Mouse (Mus musculus): ENCODE measurements around the gene Fkbp15. TPM values are rescaled to one million over a fixed set of nuclear protein-coding genes. Genes with fewer than 3 reads are reported as not detected.

Fkbp15 gene
- polyA plus RNA-seq, 1 experiment from 2014 or later = 18.9 TPM

- no peak overlapping the region for H3K27ac ChIP-seq (ENCODE audit: low read length)
- H3K4me2 ChIP-seq (ENCODE audit: low read depth, low read length) = peak overlapping the region; percentile 87
- WGBS = 78% methylated on average over 1 of the region's 1 CpGs
- no peaks in the 10 kb centered on the region for H3K9me3 ChIP-seq (replicated peaks; ENCODE audit: control insufficient read depth, low read length)
- ATAC-seq (replicated peaks; ENCODE audit: extremely low read depth, insufficient read depth, low FRiP score) = no peak
- H3K4me1 ChIP-seq (ENCODE audit: control insufficient read depth, insufficient read depth, low read length) = peaks cover 15% of the 10 kb centered on the region
- H3K27me3 ChIP-seq (ENCODE audit: control insufficient read depth, insufficient read depth, low read length) = no peaks in the 10 kb centered on the region
- H3K9ac ChIP-seq (ENCODE audit: low read length) = peak overlapping the region; percentile 91
- H3K4me3 ChIP-seq (ENCODE audit: low read length) = peak overlapping the region; percentile 95
- peaks cover 5% of the 10 kb centered on the region; the same call in 1 of the 2 replicates for H3K36me3 ChIP-seq (ENCODE audit: control insufficient read depth, insufficient read depth)
Observed at GRCm38 (mm10) chr4:62361997-62362396, 1.6 kb upstream of the Fkbp15 start.

GRCm38 (mm10) chr4:62361571-62361970 lies 1.2 kb upstream of the Fkbp15 start:
- H3K36me3 ChIP-seq (ENCODE audit: control insufficient read depth, insufficient read depth) = peaks cover 7% of the 10 kb centered on the region; the same call in 1 of the 2 replicates
- no peaks in the 10 kb centered on the region for H3K9me3 ChIP-seq (replicated peaks; ENCODE audit: control insufficient read depth, low read length)
- 17% methylated on average over 6 of the region's 6 CpGs for WGBS
- peaks cover 15% of the 10 kb centered on the region for H3K4me1 ChIP-seq (ENCODE audit: control insufficient read depth, insufficient read depth, low read length)
- H3K4me2 ChIP-seq (ENCODE audit: low read depth, low read length) = peak overlapping the region; percentile 87
- H3K27ac ChIP-seq (ENCODE audit: low read length) = peak overlapping the region; percentile 85; the same call in 1 of the 2 replicates
- peak overlapping the region; percentile 95 for H3K4me3 ChIP-seq (ENCODE audit: low read length)
- no peaks in the 10 kb centered on the region for H3K27me3 ChIP-seq (ENCODE audit: control insufficient read depth, insufficient read depth, low read length)
- peak overlapping the region; percentile 91 for H3K9ac ChIP-seq (ENCODE audit: low read length)
- no peak for ATAC-seq (replicated peaks; ENCODE audit: extremely low read depth, insufficient read depth, low FRiP score)

DNA sequence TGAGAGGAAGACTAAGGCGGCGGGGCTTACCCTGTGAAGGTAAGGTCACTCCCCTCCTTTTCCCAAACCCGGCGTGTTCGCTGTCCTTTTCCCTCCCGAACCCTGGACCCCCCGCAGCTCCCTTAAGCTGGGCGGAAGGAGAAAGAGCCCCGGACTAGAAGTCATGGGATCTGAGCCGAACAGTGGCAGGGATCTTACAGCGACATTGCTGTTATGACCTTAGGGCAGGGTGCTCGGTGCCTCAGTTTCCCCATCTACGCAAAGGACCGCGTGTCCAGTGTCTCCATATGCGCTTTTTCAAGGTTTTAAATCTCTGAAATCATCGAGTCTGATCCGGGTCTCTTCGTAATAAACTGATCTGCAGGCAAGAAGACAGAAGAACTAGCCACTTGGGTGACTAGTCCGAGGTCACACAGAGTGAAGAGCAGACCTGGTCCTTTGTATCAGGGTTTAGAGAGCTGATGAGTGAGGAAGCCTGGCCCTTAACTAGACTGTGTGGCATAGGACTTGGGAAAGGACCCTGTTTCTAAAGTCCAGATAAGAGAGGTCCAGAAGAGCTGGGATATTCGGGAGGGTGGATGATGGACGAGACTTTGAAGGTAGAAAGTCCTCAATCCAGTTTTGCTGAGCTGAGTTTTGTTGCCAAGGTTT lies 582 bp upstream of the Fkbp15 start:
- Histone ChIP-seq H3K4me3 (ENCODE audit: low read length) (peak overlapping the region; percentile 95), H3K9ac (ENCODE audit: low read length) (peak overlapping the region; percentile 91), H3K27me3 (ENCODE audit: control insufficient read depth, insufficient read depth, low read length) (no peaks in the 10 kb centered on the region), H3K27ac (ENCODE audit: low read length) (peak overlapping the region; percentile 85), H3K36me3 (ENCODE audit: control insufficient read depth, insufficient read depth) (peaks cover 7% of the 10 kb centered on the region; the same call in 1 of the 2 replicates), H3K9me3 (replicated peaks; ENCODE audit: control insufficient read depth, low read length) (no peaks in the 10 kb centered on the region), H3K4me2 (ENCODE audit: low read depth, low read length) (peak overlapping the region; percentile 87), H3K4me1 (ENCODE audit: control insufficient read depth, insufficient read depth, low read length) (peaks cover 15% of the 10 kb centered on the region)
- under 1% methylated on average over 19 of the region's 22 CpGs for WGBS
- ATAC-seq (replicated peaks; ENCODE audit: extremely low read depth, insufficient read depth, low FRiP score) = peak; percentile 30

DNA sequence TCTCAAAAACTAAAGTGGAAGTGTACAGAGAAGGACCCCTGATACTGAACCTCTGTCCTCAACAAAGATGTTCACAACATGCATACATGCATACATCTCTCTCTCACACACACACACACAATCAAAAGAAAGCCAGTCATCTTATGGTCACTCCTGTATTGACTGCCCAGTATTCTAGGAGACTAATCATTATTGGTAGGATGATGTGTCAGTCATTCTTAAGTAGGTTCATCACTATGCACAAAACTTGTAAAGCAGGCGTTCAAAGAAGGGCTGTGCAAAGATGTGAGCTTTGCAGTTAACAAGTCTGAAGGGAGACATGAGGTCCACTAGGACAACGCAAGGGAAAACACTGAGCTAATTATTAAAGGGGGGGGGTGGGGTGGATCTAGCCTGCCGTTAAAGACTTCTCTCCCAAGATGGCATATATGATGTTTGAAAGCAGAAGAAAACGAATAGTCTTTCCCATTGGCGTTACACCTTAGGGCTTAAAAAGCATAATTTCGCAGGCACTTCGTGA lies 1.0 kb downstream of the Fkbp15 start:
- 45% methylated on average over 7 of the region's 7 CpGs for WGBS
- peak overlapping the region; percentile 95 for H3K4me3 ChIP-seq (ENCODE audit: low read length)
- no peak for ATAC-seq (replicated peaks; ENCODE audit: extremely low read depth, insufficient read depth, low FRiP score)
- peak overlapping the region; percentile 87 for H3K9ac ChIP-seq (ENCODE audit: low read length)
- H3K36me3 ChIP-seq (ENCODE audit: control insufficient read depth, insufficient read depth) = peaks cover 7% of the 10 kb centered on the region; the same call in 1 of the 2 replicates
- H3K4me2 ChIP-seq (ENCODE audit: low read depth, low read length) = peak overlapping the region; percentile 87
- H3K4me1 ChIP-seq (ENCODE audit: control insufficient read depth, insufficient read depth, low read length) = peaks cover 15% of the 10 kb centered on the region
- peak overlapping the region; percentile 84 for H3K27ac ChIP-seq (ENCODE audit: low read length)
- no peaks in the 10 kb centered on the region for H3K9me3 ChIP-seq (replicated peaks; ENCODE audit: control insufficient read depth, low read length)
- H3K27me3 ChIP-seq (ENCODE audit: control insufficient read depth, insufficient read depth, low read length) = no peaks in the 10 kb centered on the region

GRCm38 (mm10) chr4:62357631-62358148 lies 2.7 kb downstream of the Fkbp15 start:
- ATAC-seq (replicated peaks; ENCODE audit: extremely low read depth, insufficient read depth, low FRiP score) = no peak
- no peak overlapping the region for H3K4me2 ChIP-seq (ENCODE audit: low read depth, low read length)
- WGBS = 83% methylated on average over 1 of the region's 1 CpGs
- H3K4me3 ChIP-seq (ENCODE audit: low read length) = no peak overlapping the region
- peaks cover 15% of the 10 kb centered on the region for H3K4me1 ChIP-seq (ENCODE audit: control insufficient read depth, insufficient read depth, low read length)
- H3K27ac ChIP-seq (ENCODE audit: low read length) = no peak overlapping the region
- H3K9me3 ChIP-seq (replicated peaks; ENCODE audit: control insufficient read depth, low read length) = no peaks in the 10 kb centered on the region
- H3K9ac ChIP-seq (ENCODE audit: low read length) = no peak overlapping the region
- peaks cover 7% of the 10 kb centered on the region; the same call in 1 of the 2 replicates for H3K36me3 ChIP-seq (ENCODE audit: control insufficient read depth, insufficient read depth)
- no peaks in the 10 kb centered on the region for H3K27me3 ChIP-seq (ENCODE audit: control insufficient read depth, insufficient read depth, low read length)

DNA sequence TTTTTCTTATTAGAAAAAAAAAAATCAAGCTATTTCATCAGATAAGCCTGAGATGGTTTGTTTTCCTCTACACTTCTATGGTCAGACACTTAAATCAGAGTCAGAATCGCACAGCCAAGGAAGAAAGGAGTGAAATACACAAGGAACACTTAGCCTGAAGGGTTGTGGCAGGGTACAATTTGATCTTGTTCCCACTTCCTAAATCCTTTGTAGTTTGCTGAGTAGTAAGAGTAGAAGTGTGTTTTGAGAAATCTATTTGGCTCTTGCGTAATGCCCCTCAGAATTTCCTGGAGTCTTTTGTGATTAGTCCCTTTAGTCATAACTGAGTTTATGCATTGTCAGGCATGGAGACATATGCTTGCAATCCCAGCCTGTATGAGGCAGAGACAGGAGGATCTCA lies 11.0 kb downstream of the Fkbp15 start:
- peaks cover 5% of the 10 kb centered on the region; the same call in 1 of the 2 replicates for H3K4me1 ChIP-seq (ENCODE audit: control insufficient read depth, insufficient read depth, low read length)
- no peak overlapping the region for H3K9ac ChIP-seq (ENCODE audit: low read length)
- no peaks in the 10 kb centered on the region for H3K27me3 ChIP-seq (ENCODE audit: control insufficient read depth, insufficient read depth, low read length)
- peaks cover 25% of the 10 kb centered on the region for H3K36me3 ChIP-seq (ENCODE audit: control insufficient read depth, insufficient read depth)
- H3K4me2 ChIP-seq (ENCODE audit: low read depth, low read length) = no peak overlapping the region
- H3K4me3 ChIP-seq (ENCODE audit: low read length) = no peak overlapping the region
- H3K27ac ChIP-seq (ENCODE audit: low read length) = no peak overlapping the region
- no peaks in the 10 kb centered on the region for H3K9me3 ChIP-seq (replicated peaks; ENCODE audit: control insufficient read depth, low read length)
- ATAC-seq (replicated peaks; ENCODE audit: extremely low read depth, insufficient read depth, low FRiP score) = no peak
- 88% methylated on average over 2 of the region's 2 CpGs for WGBS

DNA sequence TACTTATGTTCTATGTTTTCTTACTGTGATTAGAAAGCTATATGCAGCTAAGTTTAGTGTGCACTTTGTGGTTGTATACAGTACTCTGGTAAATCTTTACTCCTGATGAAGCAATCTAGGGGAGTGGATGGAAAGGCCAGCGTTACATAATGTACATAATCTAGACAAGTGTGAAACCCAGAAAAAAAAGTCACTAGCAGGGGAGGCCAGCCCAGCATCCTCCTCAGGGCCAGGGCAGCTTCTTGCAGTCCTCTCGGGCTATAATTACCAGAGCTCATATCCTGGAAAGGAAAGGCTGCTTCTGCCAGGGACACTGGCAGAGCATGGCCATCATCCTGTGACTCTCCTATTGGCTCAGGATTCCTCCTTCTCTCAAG lies 12.0 kb downstream of the Fkbp15 start:
- Histone ChIP-seq H3K27me3 (ENCODE audit: control insufficient read depth, insufficient read depth, low read length) (no peaks in the 10 kb centered on the region), H3K4me3 (ENCODE audit: low read length) (no peak overlapping the region), H3K9me3 (replicated peaks; ENCODE audit: control insufficient read depth, low read length) (no peaks in the 10 kb centered on the region), H3K9ac (ENCODE audit: low read length) (peak overlapping the region; percentile 29; the same call in 1 of the 2 replicates), H3K36me3 (ENCODE audit: control insufficient read depth, insufficient read depth) (peaks cover 29% of the 10 kb centered on the region), H3K4me1 (ENCODE audit: control insufficient read depth, insufficient read depth, low read length) (peaks cover 5% of the 10 kb centered on the region; the same call in 1 of the 2 replicates), H3K4me2 (ENCODE audit: low read depth, low read length) (no peak overlapping the region), H3K27ac (ENCODE audit: low read length) (peak overlapping the region; percentile 80)
- ATAC-seq (replicated peaks; ENCODE audit: extremely low read depth, insufficient read depth, low FRiP score) = no peak
- WGBS = 49% methylated on average over 2 of the region's 2 CpGs

DNA sequence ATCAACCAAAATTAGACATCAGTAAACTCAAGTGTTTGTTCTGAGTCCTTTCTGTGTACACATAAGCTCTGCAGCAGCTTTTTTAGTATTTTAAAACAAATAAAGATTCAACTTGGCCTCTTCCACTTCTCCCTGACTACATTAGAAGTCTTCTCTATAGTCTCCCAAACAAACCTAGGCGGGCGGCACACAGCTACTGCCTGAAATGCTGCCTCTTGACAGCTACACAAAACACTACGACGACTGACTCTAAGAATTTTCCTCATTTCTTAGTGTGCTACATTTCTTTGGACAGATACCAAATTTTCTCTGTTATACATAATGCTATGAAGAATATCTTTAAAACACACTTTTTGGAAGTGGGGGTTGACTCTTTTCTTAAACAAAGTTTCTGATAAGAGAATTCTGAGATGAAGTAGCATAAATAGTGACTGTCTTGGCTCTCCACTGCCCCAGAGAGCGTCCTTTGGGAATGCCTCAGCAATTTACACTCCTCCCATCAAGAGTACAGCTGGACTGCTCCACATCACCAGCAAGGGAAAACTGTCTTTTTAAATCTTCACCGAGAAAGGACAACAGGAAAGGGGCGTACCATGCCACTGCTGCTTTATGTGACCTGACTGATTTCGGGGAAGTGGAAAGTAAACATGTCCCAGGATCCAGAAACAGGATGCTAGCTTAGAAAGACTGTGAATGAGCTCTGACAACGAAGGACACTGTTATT lies 12.6 kb downstream of the Fkbp15 start:
- no peaks in the 10 kb centered on the region for H3K9me3 ChIP-seq (replicated peaks; ENCODE audit: control insufficient read depth, low read length)

More for the DNA sequence above, 12.6 kb downstream of the Fkbp15 start:
- no peak overlapping the region for H3K4me2 ChIP-seq (ENCODE audit: low read depth, low read length)
- ATAC-seq (replicated peaks; ENCODE audit: extremely low read depth, insufficient read depth, low FRiP score) = peak; percentile 76
- peaks cover 5% of the 10 kb centered on the region; the same call in 1 of the 2 replicates for H3K4me1 ChIP-seq (ENCODE audit: control insufficient read depth, insufficient read depth, low read length)
- H3K36me3 ChIP-seq (ENCODE audit: control insufficient read depth, insufficient read depth) = peaks cover 30% of the 10 kb centered on the region
- H3K27ac ChIP-seq (ENCODE audit: low read length) = peak overlapping the region; percentile 80
- WGBS = 51% methylated on average over 9 of the region's 9 CpGs
- H3K4me3 ChIP-seq (ENCODE audit: low read length) = no peak overlapping the region
- no peaks in the 10 kb centered on the region for H3K27me3 ChIP-seq (ENCODE audit: control insufficient read depth, insufficient read depth, low read length)
- no peak overlapping the region for H3K9ac ChIP-seq (ENCODE audit: low read length)
